Mouse (Mus musculus) CD4-positive, CD25-positive, alpha-beta regulatory T cell, adult 2 months (primary cell): Measurements from ENCODE around the gene Tcp1.
"Not testable (repeated sequence)": the region's sequence is repeated elsewhere in the genome, so short reads cannot be mapped to it uniquely, and the experiment has no call there.

Experiments
- DNase-seq: peaks from one replicate; pipeline ENCODE4 v3.0.0-alpha.2; 2012; ENCODE audit warnings: low read depth, low spot score

The Tcp1 gene

GRCm38 (mm10) chr17:12910391-12910790, 5.1 kb upstream of the Tcp1 start:
- no peak for DNase-seq

DNA sequence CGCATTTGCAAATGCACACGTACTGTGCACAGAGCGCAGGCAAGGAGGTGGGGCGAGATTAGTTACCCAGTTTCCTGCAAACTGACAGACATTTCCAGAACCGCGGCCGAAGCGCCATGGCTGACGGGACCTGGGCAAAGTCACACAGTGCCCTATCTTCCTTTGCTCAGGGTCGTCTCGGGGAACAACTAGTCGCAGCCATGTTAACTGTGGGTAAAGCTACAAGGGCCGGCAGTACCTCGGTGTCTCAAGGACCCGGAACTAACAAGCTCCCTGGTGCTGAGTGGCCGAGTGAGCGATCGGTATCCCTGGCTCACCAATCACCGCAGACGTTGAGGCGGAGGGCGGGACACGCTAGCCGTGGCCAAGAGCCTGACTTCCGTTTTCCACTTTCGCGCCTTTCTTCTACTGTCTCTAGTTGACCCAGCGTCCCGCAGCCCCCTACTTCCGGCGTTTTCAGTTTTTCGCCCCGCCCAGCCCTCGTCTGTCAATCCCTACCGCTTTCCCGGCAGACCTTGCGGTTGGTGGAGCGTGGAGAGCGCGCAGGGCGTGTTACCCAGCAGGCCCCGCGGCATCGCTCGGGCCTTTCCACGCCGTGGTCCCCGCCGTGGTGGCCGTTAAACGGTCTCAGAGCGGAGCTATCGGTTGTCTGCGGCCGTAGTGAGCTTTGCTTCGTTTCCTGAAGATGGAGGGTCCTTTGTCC, 531 bp downstream of the Tcp1 start, which contains the start of gene Mrpl18:
TSS of gene Mrpl18 (minus strand) at position 465 of the 703 bp plus-strand sequence.
- DNase-seq, result peak; percentile 99

DNA sequence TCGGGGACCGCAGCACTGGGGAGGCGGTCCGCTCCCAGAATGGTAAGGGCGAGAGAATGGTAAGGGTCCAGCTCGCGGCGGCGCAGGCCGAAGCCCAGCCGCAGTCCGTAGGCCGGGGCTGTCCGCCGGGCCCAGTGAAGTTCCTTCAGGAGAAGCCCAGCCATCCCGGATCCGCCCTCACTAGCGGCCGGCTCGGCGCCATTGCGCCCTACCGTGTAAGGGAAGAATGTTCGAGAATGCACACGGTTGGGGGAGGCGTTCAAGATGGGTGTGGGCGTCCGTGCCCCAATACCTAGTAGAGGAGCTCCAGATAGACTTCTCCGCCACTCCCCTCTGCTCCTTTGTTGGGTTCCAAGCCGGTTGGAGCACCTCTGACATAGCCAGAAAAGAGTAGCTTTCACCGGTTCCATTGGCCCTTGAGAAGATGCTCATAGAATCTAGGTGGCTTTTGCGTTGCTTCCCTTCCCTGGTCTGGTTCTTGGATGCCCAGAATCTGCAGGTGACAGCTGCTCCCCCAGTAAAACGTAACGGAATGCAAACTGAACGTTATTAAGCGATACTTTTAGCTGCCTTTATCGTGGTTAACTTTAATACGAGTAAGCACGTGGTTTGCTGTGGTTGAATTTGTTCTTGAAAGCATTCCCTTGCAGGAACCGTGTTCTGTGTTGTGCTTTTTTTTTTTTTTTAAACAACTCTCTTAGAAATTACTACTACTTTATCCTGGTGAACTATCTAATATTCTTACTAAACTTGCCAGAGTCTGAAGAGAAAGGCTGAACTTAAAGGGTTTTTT, 1.3 kb downstream of the Tcp1 start:
- peak; percentile 82 for DNase-seq

GRCm38 (mm10) chr17:12921073-12921472, 5.6 kb downstream of the Tcp1 start:
- DNase-seq, result no peak

- no peak for DNase-seq
These were observed 9.5 kb downstream of the Tcp1 start for GRCm38 (mm10) chr17:12925001-12925400.

GRCm38 (mm10) chr17:12925703-12926180, 10.2 kb downstream of the Tcp1 start:
- DNase-seq, result no peak

GRCm38 (mm10) chr17:12931576-12931975, 16.1 kb downstream of the Tcp1 start:
- not testable (repeated sequence) for DNase-seq

GRCm38 (mm10) chr17:12935719-12936118, 20.2 kb downstream of the Tcp1 start:
- DNase-seq, result no peak

- no peak for DNase-seq
These were observed 22.0 kb downstream of the Tcp1 start for GRCm38 (mm10) chr17:12937412-12937970.

DNA sequence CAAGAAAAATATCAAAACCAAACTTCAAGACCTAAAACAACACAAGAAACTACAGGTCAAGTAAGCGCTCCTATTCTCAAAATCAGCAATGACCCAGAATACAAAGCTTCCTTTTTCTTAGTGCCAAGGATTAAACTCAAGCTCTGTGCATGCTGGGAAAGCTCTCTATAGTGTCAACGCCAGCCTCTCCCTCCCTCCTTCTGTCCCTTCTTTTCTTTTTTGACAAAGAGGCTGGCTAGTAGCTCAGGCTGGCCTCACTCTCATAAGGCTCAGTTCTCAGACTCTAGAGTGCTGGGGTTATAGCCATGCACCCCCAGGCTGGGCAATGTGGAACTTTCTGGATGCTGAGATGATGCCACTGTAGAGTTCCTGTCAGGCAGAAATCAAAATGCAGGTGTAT, 22.6 kb downstream of the Tcp1 start:
- DNase-seq, result no peak

GRCm38 (mm10) chr17:12939377-12940148, 24.1 kb downstream of the Tcp1 start:
- not testable (repeated sequence) for DNase-seq

DNA sequence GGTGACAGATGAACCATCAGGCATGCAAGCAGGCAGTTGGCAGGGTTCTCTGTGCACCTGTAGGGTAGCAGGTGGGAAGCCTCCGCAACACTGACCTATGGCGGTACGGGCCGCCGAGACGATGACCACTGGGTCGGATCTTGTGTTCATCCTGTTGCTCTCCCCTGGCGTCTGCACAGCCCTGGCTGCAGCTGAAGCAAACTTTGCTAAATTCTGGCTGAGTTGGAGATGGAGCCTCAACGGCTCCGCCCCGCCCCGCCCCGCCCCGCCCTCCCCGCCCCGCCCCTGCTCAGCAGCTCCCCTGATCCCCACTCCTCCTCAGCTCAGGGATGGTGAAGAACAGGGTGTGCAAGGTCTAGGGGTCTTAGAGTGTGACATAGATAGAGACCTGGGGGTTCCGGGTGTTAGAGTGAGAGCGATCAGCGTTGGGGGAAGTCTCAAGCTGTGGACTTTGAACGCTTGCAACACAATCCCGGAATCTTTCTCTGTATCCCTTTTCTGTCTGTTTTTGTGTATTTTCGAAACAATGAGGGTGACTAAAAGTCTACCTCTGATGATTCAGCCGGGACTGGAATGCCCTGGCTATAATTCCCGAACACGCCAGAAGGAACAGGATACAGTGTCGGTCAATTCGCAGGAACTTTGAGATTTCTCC, 24.8 kb downstream of the Tcp1 start, which contains the start of gene Acat3:
TSS of gene Acat3 (minus strand) at position 450 of the 655 bp plus-strand sequence.
- DNase-seq, result no peak

GRCm38 (mm10) chr17:12941543-12942260, 26.2 kb downstream of the Tcp1 start:
- DNase-seq, result no peak

- no peak for DNase-seq
These were observed 27.1 kb downstream of the Tcp1 start for GRCm38 (mm10) chr17:12942459-12943162.

DNA sequence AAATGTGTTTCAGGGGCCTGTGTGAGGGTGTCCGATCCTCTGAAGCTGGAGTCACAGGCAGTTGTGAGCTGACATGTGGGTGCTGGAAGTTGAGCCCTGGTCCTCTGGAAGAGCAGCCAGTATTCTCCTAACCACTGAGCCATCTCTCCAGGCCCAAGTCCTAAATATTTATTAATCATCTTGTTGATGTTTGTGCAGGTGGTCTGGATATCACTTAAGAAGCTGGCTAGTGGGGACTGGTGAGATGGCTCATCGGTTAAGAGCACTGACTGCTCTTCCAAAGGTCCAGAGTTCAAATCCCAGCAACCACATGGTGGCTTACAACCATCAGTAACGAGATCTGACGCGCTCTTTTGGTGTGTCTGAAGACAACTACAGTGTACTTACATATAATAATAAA, 34.2 kb downstream of the Tcp1 start:
- no peak for DNase-seq

DNA sequence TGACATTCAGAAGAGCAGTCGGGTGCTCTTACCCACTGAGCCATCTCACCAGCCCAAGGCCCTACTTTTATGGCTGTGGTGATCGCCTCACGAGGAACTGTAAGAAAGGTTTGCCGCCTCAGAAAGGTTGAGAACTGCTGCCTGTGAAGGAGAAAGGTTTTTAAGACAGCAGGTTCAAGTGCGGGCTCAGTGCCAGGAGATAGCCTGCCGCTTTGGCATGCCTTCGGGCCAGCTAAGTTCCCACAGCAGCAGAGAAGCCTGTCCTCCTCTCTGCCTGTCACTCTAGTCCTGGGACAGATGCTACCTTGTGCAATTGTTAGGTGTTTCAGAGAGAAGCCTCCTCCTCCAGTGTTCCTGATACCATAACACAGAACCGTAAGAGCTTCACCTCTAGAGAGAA, 41.2 kb downstream of the Tcp1 start:
- DNase-seq, result no peak

DNA sequence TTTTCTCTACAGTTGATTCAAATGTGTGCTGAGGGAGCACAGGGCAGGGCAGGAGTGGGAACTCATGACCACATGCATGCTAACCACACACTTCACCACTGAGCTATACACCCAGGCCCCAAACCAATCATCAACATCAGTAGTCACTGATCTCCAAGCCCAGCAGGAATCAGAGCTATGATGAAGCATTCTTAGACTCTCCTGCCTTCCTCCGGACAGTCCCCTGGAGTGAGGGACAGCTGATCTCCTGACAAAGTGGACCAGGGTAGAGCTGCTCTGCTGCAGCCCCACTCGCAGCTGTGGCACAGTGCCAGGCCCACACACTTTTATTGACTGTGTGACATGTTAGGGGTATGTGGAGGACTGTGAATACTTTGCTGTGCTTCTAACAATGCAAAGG, 43.9 kb downstream of the Tcp1 start:
- not testable (repeated sequence) for DNase-seq

- DNase-seq, result peak; percentile 98
These were observed 44.9 kb downstream of the Tcp1 start, which contains the start of gene Acat2 for GRCm38 (mm10) chr17:12960331-12960873. Acat2 (minus strand) TSS chr17:12960747.

DNA sequence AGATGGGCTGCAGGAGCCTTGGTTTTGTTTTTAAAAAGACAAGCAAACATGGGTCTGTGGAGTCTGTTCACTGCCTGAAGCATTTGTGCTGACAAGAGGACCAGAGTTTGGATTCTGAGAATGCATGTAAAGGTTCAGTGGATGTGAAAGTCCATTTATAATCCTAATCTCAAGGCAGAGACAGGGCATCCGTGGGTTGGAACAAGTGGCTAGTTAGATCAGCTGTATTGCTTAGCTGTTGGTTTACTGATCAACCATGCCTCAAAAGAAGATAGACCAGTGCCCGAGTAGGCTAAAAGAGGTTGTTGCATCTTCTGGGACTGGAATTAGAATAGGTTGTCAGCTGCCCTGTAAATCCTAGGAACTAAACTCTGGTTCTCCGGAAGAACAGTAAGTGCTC, 48.0 kb downstream of the Tcp1 start:
- no peak for DNase-seq
